Mouse (Mus musculus) liver, embryonic 16.5 days (tissue): Measurements from ENCODE around the gene Smg6. TPM values are rescaled to one million over a fixed set of nuclear protein-coding genes. Genes with fewer than 3 reads are reported as not detected.

ENCODE experiments used
- ATAC-seq: fragments of 200-750 bp; cut with Nextera tagmentation; 2 replicates; pipeline ENCODE4 v1.8.0; 2017; ENCODE audit warnings: low read depth, mild to moderate bottlenecking, moderate number of reproducible peaks, moderate library complexity
- H3K27ac ChIP-seq: fragments of 300-500 bp; sonication (generic); 2 replicates; pipeline ENCODE4 v1.5.1; 2014; ENCODE audit warnings: mild to moderate bottlenecking, low read length
- H3K27me3 ChIP-seq: fragments of 300-500 bp; sonication (generic); 2 replicates; pipeline ENCODE4 v1.6.1; 2014; ENCODE audit warnings: low read depth, low read length, mixed read lengths; ENCODE audit not compliant: control insufficient read depth, insufficient read depth
- H3K36me3 ChIP-seq: fragments of 300-500 bp; sonication (generic); 2 replicates; pipeline ENCODE4 v1.6.1; 2014; ENCODE audit warnings: mild to moderate bottlenecking; ENCODE audit not compliant: control insufficient read depth, insufficient read depth
- H3K4me1 ChIP-seq: fragments of 300-500 bp; sonication (generic); 2 replicates; pipeline ENCODE4 v1.6.1; 2014; ENCODE audit warnings: low read depth, low read length, mixed read lengths; ENCODE audit not compliant: control insufficient read depth
- H3K4me2 ChIP-seq: fragments of 300-500 bp; sonication (generic); 2 replicates; pipeline ENCODE4 v1.6.1; 2014; ENCODE audit warnings: low read depth, low read length, mixed read lengths
- H3K4me3 ChIP-seq: fragments of 300-500 bp; sonication (generic); 2 replicates; pipeline ENCODE4 v1.5.1; 2014; ENCODE audit warnings: low read depth, mild to moderate bottlenecking, low read length
- H3K9ac ChIP-seq: fragments of 300-500 bp; sonication (generic); 2 replicates; pipeline ENCODE4 v1.6.1; 2014; ENCODE audit warnings: low read depth, low read length
- H3K9me3 ChIP-seq: fragments of 300-500 bp; sonication (generic); replicated peaks from 2 replicates; pipeline ENCODE4 v1.6.1; 2016; ENCODE audit warnings: low read length; ENCODE audit not compliant: control insufficient read depth
- WGBS: fragments of 180-500 bp; shearing (Covaris S2); extraction: QIAGEN DNeasy Blood & Tissue Kit; methylation state at CpG from one replicate; pipeline ENCODE4 v1.1.7; 2014; ENCODE audit not compliant: insufficient replicate concordance; 5-methylcytosine and 5-hydroxymethylcytosine counted together
- polyA plus RNA-seq: library from polyadenylated mRNA; unstranded; fragments of >200 nt; fragmentation: Nextera tagmentation; extraction: Ambion mirVana; gene quantifications from 2 replicates; pipeline ENCODE4 v1.2.1, GENCODE M21; 2015

The Smg6 gene
- polyA plus RNA-seq, 1 experiment from 2014 or later = 5.5 TPM

GRCm38 (mm10) chr11:75199951-75200350, 274.3 kb downstream of the Smg6 start:
- no peak for ATAC-seq
- Histone ChIP-seq H3K36me3 (no peaks in the 10 kb centered on the region), H3K4me3 (no peak overlapping the region), H3K27ac (no peak overlapping the region), H3K4me2 (no peak overlapping the region), H3K4me1 (peaks cover 7% of the 10 kb centered on the region), H3K9ac (no peak overlapping the region), H3K9me3 (no peaks in the 10 kb centered on the region), H3K27me3 (peaks cover 24% of the 10 kb centered on the region)
- 48% methylated on average over 5 of the region's 5 CpGs for WGBS

DNA sequence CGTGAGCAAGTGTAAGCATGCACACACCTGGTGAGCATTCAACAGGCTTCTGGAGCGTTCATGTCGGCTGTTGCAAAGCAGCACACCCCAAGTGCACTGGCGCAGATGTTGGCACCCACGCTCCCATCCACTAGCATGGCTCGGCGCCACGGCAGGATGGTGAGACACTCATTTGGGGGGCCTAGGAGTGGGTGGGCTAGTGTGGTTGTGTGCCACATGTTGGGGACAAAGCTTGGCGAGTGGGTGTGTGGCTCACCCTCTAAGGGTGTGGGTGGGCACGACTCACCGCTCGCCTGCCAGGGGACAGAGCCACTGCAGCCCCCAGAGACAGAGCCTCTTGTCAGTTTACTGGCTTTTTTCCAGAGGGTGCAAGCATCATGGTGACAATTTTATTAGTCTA, 275.3 kb downstream of the Smg6 start:
- peaks cover 5% of the 10 kb centered on the region for H3K4me1 ChIP-seq
- H3K4me2 ChIP-seq = no peak overlapping the region
- no peak overlapping the region for H3K9ac ChIP-seq
- no peak for ATAC-seq
- H3K27ac ChIP-seq = no peak overlapping the region
- H3K27me3 ChIP-seq = peaks cover 14% of the 10 kb centered on the region
- no peaks in the 10 kb centered on the region for H3K36me3 ChIP-seq
- no peaks in the 10 kb centered on the region for H3K9me3 ChIP-seq
- H3K4me3 ChIP-seq = no peak overlapping the region
- 79% methylated on average over 12 of the region's 12 CpGs for WGBS

GRCm38 (mm10) chr11:75201721-75202120, 276.1 kb downstream of the Smg6 start:
- WGBS = 54% methylated on average over 8 of the region's 8 CpGs
- Histone ChIP-seq H3K36me3 (no peaks in the 10 kb centered on the region), H3K27me3 (peaks cover 7% of the 10 kb centered on the region), H3K27ac (no peak overlapping the region), H3K4me3 (no peak overlapping the region), H3K4me2 (no peak overlapping the region), H3K4me1 (peaks cover 5% of the 10 kb centered on the region), H3K9ac (no peak overlapping the region), H3K9me3 (no peaks in the 10 kb centered on the region)
- ATAC-seq = no peak

GRCm38 (mm10) chr11:75203926-75204325, 278.3 kb downstream of the Smg6 start:
- H3K27me3 ChIP-seq = no peaks in the 10 kb centered on the region
- ATAC-seq = no peak
- H3K27ac ChIP-seq = no peak overlapping the region
- no peaks in the 10 kb centered on the region for H3K36me3 ChIP-seq
- H3K4me1 ChIP-seq = peaks cover 8% of the 10 kb centered on the region
- H3K4me2 ChIP-seq = no peak overlapping the region
- WGBS = 73% methylated on average over 4 of the region's 4 CpGs
- no peak overlapping the region for H3K9ac ChIP-seq
- H3K4me3 ChIP-seq = no peak overlapping the region
- no peaks in the 10 kb centered on the region for H3K9me3 ChIP-seq

- Histone ChIP-seq H3K27ac (no peak overlapping the region), H3K9ac (no peak overlapping the region), H3K27me3 (no peaks in the 10 kb centered on the region), H3K9me3 (no peaks in the 10 kb centered on the region), H3K4me2 (no peak overlapping the region), H3K4me3 (no peak overlapping the region), H3K36me3 (no peaks in the 10 kb centered on the region), H3K4me1 (peaks cover 14% of the 10 kb centered on the region)
- WGBS = 31% methylated on average over 9 of the region's 9 CpGs
- ATAC-seq = no peak
Observed at GRCm38 (mm10) chr11:75204472-75204871, 278.8 kb downstream of the Smg6 start.

DNA sequence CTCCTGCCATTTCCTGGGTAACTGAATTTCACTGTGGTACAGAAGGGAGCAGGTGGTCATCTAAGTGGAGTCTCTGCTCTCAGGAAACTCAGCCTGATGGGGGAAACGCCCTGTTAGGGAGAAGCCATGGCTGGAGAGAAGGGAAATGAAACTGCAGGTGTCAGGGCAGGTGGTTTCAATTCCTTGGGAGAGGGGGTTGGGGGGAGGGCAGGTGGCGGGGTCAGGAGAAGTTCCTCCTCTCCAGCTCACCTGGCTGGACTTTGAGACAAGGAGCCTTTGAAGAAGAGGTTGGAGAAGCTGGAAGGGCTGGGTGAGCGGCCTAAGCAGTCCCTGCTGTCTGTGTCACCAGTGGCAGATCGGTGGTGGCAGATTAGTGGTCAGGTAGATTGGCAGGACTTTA, 280.7 kb downstream of the Smg6 start:
- WGBS = 74% methylated on average over 4 of the region's 4 CpGs
- no peak overlapping the region for H3K27ac ChIP-seq
- H3K4me2 ChIP-seq = no peak overlapping the region
- no peak overlapping the region for H3K4me3 ChIP-seq
- H3K36me3 ChIP-seq = no peaks in the 10 kb centered on the region
- no peak for ATAC-seq
- no peaks in the 10 kb centered on the region for H3K9me3 ChIP-seq
- H3K27me3 ChIP-seq = no peaks in the 10 kb centered on the region
- H3K9ac ChIP-seq = no peak overlapping the region
- peaks cover 33% of the 10 kb centered on the region for H3K4me1 ChIP-seq

GRCm38 (mm10) chr11:75209363-75209762, 283.7 kb downstream of the Smg6 start:
- Histone ChIP-seq H3K4me2 (no peak overlapping the region), H3K9me3 (no peaks in the 10 kb centered on the region), H3K36me3 (no peaks in the 10 kb centered on the region), H3K4me1 (peaks cover 46% of the 10 kb centered on the region), H3K4me3 (no peak overlapping the region), H3K9ac (no peak overlapping the region), H3K27ac (peak overlapping the region; percentile 10), H3K27me3 (no peaks in the 10 kb centered on the region; the same call in 1 of the 2 replicates)
- no peak for ATAC-seq
- WGBS = 50% methylated on average over 4 of the region's 4 CpGs

GRCm38 (mm10) chr11:75210093-75210492, 284.5 kb downstream of the Smg6 start:
- H3K27me3 ChIP-seq = peaks cover 3% of the 10 kb centered on the region
- 29% methylated on average over 4 of the region's 4 CpGs for WGBS
- H3K27ac ChIP-seq = peak overlapping the region; percentile 60
- peak overlapping the region; percentile 21 for H3K4me2 ChIP-seq
- H3K4me3 ChIP-seq = no peak overlapping the region
- peaks cover 49% of the 10 kb centered on the region for H3K4me1 ChIP-seq
- ATAC-seq = peak; percentile 74
- H3K9ac ChIP-seq = 0 out of 2 replicates have a peak overlapping the region, but pooled peaks have one; percentile 3
- no peaks in the 10 kb centered on the region for H3K36me3 ChIP-seq
- no peaks in the 10 kb centered on the region for H3K9me3 ChIP-seq

DNA sequence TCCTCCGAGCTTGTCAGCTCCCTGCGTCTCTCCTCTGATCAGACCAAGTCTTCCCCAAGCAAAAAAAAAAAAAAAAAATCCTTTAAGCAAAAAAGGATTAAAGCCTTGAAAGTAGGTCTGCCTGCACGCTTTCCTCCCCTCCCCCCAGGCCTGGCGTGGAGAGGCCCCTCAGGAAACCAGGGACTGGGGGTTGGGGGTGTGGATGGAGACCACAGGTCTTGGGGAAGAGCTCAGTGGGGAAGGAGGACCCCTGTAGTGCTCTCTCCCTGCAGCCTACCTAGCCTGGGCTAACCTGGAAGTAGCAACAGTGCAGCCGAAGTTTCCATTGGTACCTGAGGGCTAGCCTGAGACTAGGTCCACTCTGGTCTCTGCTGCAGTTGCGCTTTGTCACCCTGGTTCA, 285.1 kb downstream of the Smg6 start:
- peaks cover 49% of the 10 kb centered on the region for H3K4me1 ChIP-seq
- H3K4me2 ChIP-seq = 0 out of 2 replicates have a peak overlapping the region, but pooled peaks have one; percentile 21
- whole genome bisulfite sequencing = 60% methylated on average over 6 of the region's 6 CpGs
- H3K36me3 ChIP-seq = no peaks in the 10 kb centered on the region
- H3K4me3 ChIP-seq = no peak overlapping the region
- ATAC-seq = no peak
- H3K9me3 ChIP-seq = no peaks in the 10 kb centered on the region
- peak overlapping the region; percentile 17 for H3K27ac ChIP-seq
- no peak overlapping the region for H3K9ac ChIP-seq
- H3K27me3 ChIP-seq = peaks cover 3% of the 10 kb centered on the region
